Mouse (Mus musculus) naive thymus-derived CD4-positive, alpha-beta T cell, adult 2 months (primary cell): Measurements from ENCODE around the gene Nup62.

Source experiments
- DNase-seq: peaks from one replicate; pipeline ENCODE4 v3.0.0-alpha.2; 2011; ENCODE audit warnings: low read depth

The Nup62 gene

DNA sequence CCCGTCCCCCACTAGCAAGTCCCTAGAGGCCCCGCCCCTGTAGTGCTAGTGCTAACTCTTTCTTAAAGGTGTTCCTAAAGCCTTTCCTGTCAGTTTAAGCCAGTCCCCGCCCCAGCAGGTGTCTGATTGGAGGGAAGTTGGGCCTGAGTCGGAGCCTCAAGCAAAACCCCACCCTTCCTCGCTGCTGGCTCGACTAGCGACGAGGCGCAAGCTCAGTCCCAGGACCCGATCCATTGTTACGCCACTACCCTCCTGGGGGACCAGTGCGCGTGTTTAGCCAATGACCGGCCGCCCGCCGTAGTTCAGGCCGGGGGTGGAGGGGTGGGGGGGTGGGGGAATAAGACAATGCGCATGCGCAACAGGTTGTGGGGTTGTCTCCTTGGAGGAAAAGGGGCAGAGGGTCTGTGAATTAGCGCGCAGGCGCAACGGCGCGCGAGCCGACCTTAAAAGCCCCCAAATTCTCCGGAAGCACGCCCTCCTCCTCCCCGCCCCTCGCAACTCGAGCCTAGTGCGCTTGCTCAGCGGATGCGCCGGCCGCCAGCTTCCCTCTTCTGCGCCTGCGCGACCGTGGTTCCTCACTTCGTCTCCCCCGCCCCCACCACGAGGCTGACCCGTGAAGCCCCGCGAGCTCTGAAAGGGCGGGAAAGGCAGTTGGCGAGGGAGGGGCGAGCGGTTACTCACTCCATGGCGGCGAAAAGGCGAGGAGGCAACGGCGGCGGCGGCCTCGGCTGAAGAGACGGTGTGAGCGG lies at the start of gene Nup62, which contains the start of gene Il4i1:
Gene Nup62 (plus strand): TSS at position 368 of the 749 bp plus-strand sequence.
Gene Il4i1 (plus strand): TSS at position 667 of the 749 bp plus-strand sequence.
- peak; percentile 99 for DNase-seq

DNA sequence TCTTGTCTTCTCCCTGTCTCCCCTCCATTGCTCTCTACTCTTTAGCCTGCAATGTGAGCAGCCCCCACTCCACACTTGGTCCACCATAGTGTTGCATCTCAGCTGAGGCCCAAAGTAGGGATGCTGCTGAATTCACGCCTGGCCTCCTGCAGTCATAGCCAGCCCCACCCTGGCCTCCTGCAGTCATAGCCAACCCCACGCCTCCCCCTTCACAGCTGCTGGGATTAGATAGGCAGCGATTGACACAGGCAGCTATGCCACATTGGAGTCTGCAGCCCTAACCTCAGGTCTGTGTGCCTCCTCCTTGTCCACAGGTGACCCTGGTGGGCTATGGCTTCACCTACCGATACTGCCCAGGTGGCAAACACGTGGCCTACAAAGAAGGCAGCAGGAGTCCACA lies 47.8 kb upstream of the Nup62 start:
- no peak for DNase-seq

DNA sequence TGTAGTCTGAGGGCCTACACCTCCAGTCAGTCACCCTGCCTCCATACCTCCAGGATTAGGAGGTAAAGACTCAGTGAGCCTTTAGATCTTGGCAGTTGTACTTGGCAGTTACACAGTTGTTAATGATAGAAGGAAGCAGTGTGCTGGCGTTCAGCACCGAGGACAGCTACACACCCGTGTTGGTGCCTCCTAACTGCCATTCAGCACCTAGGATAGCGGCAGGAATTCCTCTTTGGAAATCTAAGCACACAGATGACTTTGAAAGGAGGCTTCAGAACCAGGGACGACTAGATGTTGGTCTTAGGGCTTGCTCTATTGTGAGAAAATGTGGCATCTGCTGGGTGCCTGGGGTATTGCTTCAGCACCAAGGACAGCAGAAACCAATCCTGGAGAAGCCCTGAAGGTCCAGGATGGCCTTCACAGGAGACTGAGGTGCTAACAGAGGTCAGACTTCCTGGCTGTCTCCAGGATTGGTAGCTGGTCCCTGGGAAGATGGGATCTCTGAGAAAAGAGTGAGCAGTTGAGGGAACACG lies 45.8 kb upstream of the Nup62 start:
- peak; percentile 46 for DNase-seq

DNA sequence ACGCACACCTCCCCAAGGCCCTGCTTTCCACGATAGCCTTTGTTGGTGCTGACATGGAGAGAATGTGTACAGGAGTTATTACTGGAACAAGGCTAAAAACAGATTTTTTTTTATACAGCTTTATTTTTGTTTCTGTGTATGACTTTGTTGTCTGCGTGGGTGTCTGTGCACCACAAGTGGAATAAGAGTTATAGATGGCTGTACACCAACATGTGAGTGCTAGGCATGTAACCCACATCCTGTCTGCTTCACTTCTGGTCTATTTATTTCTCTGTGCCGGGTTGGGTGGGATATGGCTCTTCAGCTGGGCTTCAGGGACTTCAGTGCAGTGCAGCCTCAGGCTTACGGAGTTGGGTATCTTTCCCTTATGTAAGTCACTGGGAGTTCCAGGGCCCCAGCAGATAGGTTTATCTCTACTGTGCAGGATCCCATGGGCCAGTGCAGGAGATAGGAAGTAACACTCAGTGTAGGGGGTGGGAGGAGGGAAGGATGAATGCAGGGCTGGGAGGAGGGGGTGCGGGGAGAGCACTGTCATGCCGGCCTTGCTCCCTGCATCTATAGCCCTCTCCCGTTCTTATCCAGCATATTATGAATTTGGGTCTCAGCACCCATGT lies 43.2 kb upstream of the Nup62 start:
- DNase-seq, result peak; percentile 70

DNA sequence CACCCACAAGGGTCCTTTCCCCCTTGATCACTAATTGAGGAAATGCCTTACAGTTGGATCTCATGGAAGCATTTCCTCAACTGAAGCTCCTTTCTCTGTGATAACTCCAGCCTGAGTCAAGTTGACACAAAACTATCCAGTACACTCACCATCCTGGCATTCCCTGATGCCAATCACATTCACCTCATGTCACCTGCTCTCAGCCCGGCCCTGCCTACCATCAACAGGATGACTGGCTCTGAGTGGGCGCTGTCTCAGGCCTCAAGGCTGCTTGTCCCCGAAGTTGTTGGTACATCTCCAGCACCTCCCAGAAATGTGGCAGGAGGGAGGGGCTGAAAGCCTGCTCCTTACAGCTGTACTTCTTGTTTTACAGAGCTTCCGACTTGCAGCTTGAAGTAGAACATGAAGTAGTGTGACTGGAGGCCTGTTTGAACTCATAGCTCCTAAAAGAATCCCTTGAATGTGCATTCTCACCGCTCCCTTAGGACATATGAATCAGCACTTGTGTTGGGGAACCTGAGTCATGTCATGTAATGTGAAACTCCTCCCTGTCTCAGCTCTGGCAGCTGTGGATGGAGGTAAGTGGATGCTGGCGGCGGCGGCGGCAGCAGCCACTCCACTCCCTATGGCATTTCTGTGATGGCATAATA lies 38.9 kb upstream of the Nup62 start:
- DNase-seq, result no peak

DNA sequence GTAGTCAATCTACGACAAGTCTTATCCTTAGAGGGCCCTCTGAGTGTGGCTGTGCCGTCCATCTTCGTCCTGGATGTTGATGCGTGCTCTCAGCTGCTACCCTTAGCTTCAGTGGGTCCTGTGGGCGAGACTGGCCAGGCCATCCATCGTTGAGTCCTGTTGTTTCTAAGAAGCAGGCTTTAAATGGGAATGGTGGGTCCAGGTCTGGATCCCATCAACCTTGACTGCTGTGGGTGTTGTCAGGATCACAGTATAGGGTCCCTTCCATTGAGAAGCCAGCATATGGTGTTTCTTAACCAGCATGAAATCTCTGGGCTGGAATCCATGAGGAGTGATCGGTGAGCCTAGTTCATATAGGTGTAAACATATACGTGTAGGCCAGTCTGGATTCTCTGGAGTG lies 35.8 kb upstream of the Nup62 start:
- DNase-seq, result no peak

DNA sequence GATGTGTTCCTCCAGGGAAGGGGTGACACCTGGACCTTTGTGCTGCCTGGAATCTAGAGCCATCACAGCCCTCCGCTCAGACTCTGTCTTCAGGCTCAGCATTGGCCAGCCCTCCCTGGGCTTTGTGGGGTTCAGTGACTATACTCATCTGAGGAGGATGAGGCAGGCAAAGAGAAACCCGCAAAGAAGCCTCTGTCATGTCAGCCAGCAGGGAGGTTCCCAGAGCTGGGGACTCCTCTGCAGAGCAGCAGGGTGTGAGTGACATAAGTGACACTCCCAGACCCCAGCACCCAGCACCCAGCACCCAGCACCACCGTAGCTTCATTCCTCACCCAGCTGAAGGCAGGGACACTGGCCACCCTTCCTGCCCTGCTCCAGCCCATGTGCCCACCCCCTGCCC lies 26.4 kb upstream of the Nup62 start:
- no peak for DNase-seq

DNA sequence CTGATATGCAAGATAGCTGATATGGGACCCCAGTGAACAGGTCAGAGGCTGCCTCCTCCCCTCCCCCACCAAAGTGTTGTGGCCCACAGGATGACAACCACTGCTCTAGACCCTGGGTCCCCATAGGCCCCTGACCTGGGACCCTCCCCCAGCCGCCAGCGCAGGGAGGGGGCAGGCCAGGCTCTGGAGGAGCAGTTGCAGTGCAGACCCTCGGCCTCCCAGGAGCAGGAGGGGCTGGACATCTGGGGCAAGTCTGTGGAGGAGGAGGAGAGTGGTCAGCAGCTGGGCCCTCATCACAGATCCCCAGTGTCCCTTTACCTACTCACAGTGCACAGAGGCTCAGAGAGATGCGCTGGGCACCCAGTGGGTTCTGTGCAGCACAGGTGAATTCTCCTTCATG lies 25.8 kb upstream of the Nup62 start:
- no peak for DNase-seq

DNA sequence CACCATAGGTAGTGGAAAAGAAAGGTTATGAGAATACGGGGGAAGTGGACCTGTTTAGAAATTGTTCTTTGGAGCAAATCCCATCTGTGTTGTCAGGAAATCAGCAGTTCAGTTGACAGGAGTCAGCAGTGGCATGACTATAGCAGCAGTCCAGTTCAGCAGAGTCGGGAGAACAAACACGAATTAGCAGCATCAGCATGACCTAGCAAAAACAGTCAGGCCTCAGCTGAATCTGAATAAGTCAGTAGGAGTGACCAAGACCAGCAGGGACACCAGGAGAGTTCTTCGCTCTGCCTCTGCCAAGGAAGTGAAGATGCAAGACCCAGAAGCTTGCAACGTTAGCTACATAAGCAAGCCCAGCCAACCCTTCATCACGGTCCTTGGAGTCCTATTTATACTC lies 23.1 kb upstream of the Nup62 start:
- no peak for DNase-seq

DNA sequence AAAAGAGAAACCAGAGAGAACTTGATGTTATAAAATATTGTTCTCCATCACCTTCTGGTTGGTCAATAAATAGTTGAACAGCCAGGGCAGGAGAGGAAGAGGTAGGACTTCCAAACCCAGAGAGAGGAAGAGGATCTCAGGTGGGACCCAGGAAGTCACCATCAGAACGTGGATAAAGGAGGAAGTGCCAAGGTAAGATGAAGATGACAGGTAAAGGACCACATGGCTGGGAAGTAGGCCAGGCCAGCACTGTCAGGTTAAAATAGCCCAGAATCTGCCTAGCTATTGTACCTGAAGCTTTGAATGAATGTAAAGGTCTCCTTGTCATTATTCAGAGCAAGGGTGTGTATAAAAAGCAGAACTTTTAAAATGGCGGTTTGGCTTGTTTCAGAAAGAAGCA lies 7.0 kb upstream of the Nup62 start:
- DNase-seq, result no peak

DNA sequence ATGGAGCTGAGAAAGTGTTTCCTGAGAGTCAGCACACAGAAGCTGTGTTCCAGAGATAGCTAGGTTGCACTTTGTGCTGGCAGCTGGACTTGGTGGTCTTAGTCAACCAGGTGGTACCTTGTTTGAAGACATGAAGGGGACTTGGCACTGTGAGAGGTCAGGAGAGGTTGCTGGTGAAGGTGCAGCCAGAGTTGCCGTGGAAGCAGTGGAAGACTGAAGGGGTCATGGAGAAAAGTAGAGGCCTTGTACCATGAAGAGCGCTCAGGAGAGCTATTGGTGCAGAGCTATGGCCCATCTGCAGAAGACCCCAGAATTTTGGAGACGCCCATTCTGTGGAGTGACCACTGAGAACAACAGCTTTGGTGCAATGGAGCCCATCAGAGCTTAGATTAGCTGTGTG lies 6.4 kb upstream of the Nup62 start:
- no peak for DNase-seq

DNA sequence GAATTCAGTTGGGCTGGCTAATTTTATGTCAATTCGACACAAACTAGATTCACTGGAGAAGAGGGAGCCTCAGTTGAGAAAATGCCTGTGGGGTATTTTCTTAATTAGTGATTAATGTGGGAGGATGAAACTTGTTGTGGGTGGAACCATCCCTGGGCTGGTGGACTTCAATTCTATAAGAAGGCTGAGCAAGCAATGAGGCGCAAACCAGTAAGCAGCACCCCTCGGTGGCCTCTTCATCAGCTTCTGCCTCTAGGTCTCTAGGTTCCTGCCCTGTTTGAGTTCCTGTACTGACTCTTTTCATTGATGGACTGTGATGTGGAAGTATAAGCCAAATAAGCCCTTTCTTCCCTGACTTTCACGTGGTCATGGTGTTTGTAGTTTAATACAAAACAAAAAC lies 5.5 kb upstream of the Nup62 start:
- no peak for DNase-seq

DNA sequence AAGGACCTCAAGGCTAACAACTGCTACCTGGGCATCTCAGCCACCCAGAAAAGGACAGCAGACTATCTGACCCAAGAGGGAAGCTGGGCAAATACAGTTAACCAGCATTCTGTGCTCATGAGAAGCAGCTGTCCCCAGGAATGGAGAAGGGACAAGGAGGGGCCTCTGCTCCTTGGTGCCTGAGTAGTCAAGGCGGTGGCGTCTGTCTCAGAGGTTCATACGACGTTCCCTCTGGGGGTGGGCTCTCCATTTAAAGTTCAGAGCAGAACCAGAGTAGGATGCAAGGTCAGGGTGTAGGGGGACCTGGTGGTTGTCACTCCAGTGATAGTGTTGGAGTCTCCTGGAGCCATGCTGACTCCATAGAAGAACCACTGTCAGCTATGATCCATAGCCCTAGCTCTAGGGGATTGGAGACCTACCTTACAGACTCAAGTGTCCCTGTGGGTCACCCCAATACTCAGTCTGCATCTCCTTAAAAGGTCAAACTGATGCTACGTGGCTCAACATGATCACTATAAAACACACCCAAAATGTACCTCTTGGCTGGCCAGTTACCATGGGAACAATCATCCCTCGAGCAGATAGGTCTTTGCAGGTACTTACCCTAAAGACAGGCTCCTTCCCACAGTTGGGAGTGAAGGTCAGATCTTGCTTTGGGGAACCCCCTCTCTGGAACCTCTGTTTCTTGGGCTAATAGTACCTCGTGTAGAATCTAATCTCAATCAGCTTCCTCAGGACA lies 4.9 kb upstream of the Nup62 start:
- DNase-seq, result no peak

DNA sequence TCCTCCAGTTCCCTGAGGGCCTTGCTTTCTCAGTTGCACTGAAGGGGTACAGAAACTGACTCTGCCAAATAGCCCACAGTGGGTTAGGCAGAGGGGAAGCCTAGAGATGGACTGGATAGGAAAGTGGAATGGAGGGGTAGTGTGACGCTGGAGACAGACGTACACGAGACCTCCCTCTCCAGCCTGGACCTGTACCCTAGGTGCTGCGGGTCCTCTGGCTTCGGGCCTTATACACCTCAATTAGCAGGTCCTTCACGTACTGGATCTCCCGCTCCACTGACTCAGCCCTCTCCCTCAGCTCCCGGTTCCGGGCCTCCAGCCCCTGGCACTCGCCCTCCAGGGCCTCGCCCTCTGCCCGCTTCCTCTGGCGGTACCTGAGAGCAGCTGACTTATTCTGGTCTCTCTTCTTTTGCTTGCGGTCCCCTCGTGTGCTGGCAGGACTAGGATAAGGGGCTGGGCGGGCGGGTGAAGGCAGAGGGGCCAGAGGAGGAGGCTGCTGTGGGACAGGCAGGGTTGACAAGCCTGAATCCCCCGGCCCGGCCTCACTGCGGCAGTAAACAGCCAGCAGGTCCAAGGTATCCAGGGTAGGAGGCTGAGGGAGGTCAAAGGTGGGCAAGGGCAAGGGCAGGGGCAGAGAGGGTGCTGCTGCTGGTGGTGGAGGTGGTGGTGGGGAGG lies 3.1 kb upstream of the Nup62 start:
- DNase-seq, result no peak

DNA sequence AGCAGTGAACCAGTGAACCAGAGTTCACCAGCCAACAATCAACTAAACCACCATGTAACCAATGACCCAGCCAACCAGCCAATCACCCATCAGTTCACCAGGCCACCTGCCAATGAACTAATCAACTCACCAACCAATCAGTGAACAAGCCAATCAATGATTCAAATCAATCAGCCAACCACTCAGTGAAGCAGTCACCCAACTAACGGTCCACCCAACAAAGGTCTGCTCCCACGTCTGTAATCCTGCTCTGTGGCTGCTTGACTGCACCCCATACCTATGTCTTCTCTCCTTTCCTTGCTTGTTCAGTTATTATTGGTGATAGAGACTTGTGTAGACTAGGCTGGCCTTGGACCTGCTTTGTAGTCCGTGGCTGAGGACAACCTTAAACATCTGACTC lies 1.9 kb upstream of the Nup62 start:
- DNase-seq, result no peak

DNA sequence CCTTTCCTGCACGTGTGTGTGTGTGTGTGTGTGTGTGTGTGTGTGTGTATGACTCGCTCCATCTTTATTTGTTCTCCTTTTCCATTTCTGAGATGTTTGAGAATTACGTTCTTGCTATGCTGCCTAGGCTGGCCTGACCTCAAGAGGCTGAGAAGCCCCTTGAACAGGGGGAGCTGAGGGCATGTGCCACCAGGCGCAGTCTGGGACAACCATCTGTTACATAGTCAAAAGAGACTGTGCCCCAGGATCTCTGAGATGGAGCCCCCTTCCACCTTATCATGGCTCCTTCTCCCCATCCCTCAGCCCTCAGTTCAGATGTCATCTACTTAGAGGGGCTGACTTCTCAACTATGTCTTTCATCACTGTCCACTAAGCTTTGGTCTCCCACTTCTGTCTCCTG lies 1.5 kb upstream of the Nup62 start:
- DNase-seq, result no peak

DNA sequence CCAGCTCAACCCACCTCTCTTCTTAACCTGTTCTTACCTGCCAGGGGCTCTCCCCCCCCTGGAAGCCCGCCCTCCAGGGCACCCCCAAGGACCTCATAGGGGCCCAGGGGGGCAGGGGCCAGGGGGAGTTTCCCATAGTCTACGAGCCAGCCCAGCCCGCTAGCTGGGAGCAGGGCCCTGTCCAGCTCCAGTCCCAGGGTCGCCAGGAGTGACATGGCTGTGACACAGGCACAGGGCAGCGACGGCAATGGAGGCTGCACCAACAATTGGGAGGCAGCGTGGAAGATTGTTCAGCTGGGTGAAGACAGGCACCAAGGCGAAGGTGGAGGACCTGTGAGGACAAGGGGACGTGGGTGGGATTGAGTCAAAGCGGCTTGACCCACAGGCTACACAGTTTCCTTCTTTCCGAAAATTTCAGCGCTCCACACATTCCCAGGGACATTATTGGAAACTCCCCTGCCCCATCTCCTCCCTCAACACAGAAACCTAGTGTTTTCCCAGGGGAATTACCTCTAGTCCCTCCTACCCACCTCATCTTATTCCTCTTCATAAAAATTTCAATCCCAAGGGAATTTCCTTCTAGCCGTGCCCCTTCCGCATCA lies 835 bp upstream of the Nup62 start:
- no peak for DNase-seq

DNA sequence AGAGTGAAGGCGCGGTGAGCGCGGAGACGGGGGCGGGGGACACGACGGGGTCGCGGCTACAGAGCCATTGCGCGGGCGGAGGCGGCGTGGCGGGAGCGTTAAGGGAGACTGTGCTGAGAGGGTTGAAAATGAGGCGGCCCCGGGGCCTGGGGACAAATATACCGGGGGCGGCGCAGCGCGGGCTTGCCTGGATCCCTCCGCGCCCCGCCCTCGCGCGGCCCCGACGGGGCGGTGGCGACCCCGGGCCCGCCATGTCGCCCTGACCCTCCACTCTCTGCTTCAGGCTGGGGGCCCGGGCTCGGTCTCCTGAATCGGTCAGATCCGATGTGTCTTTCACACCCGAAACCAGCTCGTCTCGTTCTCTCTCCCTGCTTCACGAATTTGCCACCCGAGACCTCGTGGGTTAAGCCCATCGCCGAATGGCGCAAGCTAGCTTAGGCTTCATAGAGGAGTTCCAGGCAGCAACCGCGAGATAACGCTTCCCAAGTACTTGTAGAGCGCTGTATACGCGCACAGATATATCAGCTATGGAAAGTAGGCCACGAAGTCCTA lies 658 bp downstream of the Nup62 start, which contains the start of gene Atf5:
Gene Atf5 (minus strand): TSS at position 189 of the 552 bp plus-strand sequence.
- no peak for DNase-seq

DNA sequence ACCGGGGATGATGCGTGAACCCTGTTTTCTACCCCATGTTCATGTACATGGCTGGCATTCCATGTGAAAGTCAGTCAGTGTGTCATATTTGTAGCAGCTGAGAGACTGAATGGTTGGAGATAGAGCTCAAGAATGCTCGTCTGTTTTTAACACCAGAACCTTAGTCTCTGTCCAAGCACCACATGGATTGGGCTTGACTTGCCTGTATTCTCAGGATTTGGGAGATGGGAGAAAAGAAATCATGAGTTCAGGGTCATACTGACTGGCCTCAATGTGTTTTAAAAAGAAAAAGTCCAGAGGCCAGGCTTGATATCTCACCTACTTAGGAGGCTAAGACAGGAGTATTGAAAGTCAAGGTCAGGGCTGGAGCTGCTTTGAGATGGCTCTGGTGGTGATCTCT lies 1.6 kb downstream of the Nup62 start:
- no peak for DNase-seq

DNA sequence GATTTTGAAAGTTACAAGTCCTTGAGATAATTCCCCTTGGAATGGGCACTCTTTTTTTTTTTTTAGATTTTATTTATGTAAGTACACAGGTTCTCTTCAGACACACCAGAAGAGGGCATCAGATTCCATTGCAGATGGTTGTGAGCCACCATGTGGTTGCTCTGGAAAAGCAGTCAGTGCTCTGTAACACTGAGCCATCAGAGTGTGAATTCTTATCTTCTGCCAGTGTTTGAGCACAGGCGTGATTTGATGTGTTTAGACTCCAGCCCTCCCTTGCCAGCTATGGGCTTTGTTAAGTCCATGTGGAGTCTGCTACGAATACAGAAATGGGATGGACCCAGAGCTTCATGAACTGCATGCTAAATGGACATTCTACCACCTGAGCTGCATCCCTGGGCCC lies 2.3 kb downstream of the Nup62 start:
- DNase-seq, result no peak

DNA sequence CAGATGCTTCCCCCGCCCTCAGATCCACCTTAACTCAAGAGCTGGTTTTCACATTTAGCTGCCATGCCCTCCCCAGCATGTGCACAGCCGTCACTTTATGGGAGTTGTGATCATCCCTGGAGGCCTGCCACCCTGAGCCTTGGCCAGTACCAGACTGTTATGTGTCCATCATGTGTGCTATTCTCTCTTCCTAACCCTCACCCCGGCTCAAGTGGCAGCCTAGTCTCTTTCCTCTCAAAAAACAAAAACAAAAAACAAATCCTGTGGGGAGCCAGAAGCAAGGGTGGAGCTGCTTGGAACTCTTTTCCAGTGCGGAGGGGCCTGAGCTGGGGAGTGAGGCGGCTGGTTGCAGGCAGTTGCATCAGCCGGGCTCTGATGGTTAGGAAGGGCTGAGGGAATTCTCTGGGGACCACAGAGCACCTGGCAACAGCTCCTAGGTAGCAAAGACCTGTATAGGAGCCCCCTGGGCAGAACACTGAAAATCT lies 2.9 kb downstream of the Nup62 start:
- no peak for DNase-seq
